Mouse (Mus musculus): ENCODE results near the gene Tfec.

GRCm38 (mm10) chr6:16828304-16828703 lies 69.9 kb downstream of the Tfec start:
- no peak for TF ChIP-seq CTCF (IDR thresholded peaks at IDR 0.05; ENCODE audit: borderline replicate concordance, extremely low read depth, insufficient read depth, insufficient read length)
- TF ChIP-seq POLR2A (IDR thresholded peaks at IDR 0.05; ENCODE audit: borderline replicate concordance, extremely low read depth, insufficient read depth, insufficient read length, poor library complexity, severe bottlenecking), result no peak
